Mouse (Mus musculus): ENCODE measurements around the gene Olfr490. TPM values are rescaled to one million over a fixed set of nuclear protein-coding genes. Genes with fewer than 3 reads are reported as not detected.

Olfr490 gene
- polyA plus RNA-seq (2015; fragmentation: Nextera tagmentation; extraction: Ambion mirVana) = not detected in 2 replicates

- no peak for ATAC-seq (ENCODE audit: insufficient number of reproducible peaks, low FRiP score, low TSS enrichment, low read depth)
- H3K4me1 ChIP-seq = no peaks in the 10 kb centered on the region
- H3K27ac ChIP-seq = no peak within 1 kb of the TSS
- H3K9ac ChIP-seq = no peak within 1 kb of the TSS
- no peaks in the 10 kb centered on the region for H3K9me3 ChIP-seq
- no peak within 1 kb of the TSS for H3K4me3 ChIP-seq
- no peaks in the 10 kb centered on the region for H3K27me3 ChIP-seq
- no peaks in the 10 kb centered on the region for H3K36me3 ChIP-seq
- no peak within 1 kb of the TSS for H3K4me2 ChIP-seq
Observed at GRCm38 (mm10) chr7:108288834-108289233, at the start of gene Olfr490. Olfr490 (minus strand) TSS chr7:108288934.

GRCm38 (mm10) chr7:108323574-108323973, 34.8 kb upstream of the Olfr490 start, which contains the start of gene Olfr492:
Olfr492 (minus strand) TSS chr7:108323674.
- Histone ChIP-seq H3K27ac (no peak within 1 kb of the TSS), H3K4me3 (no peak within 1 kb of the TSS), H3K36me3 (no peaks in the 10 kb centered on the region), H3K9ac (no peak within 1 kb of the TSS), H3K4me1 (no peaks in the 10 kb centered on the region), H3K4me2 (no peak within 1 kb of the TSS), H3K27me3 (no peaks in the 10 kb centered on the region), H3K9me3 (no peaks in the 10 kb centered on the region)
- whole genome bisulfite sequencing = 77% methylated on average over 2 of the region's 2 CpGs
- ATAC-seq (ENCODE audit: insufficient number of reproducible peaks, low FRiP score, low TSS enrichment, low read depth) = no peak

- Histone ChIP-seq H3K27ac (no peak within 1 kb of the TSS), H3K4me1 (no peaks in the 10 kb centered on the region), H3K27me3 (no peaks in the 10 kb centered on the region), H3K36me3 (no peaks in the 10 kb centered on the region), H3K9me3 (no peaks in the 10 kb centered on the region), H3K4me2 (no peak within 1 kb of the TSS), H3K4me3 (no peak within 1 kb of the TSS), H3K9ac (no peak within 1 kb of the TSS)
- no peak for ATAC-seq (ENCODE audit: insufficient number of reproducible peaks, low FRiP score, low TSS enrichment, low read depth)
- WGBS = 77% methylated on average over 1 of the region's 1 CpGs
Observed at GRCm38 (mm10) chr7:108313151-108313550, 24.4 kb upstream of the Olfr490 start, which contains the start of gene Olfr491. Olfr491 (plus strand) TSS chr7:108313451.

- Histone ChIP-seq H3K9me3 (no peaks in the 10 kb centered on the region), H3K27ac (no peak within 1 kb of the TSS), H3K9ac (no peak within 1 kb of the TSS), H3K36me3 (no peaks in the 10 kb centered on the region), H3K4me1 (no peaks in the 10 kb centered on the region), H3K27me3 (no peaks in the 10 kb centered on the region), H3K4me2 (no peak within 1 kb of the TSS), H3K4me3 (no peak within 1 kb of the TSS)
- no peak for ATAC-seq (ENCODE audit: insufficient number of reproducible peaks, low FRiP score, low TSS enrichment, low read depth)
Observed at GRCm38 (mm10) chr7:108258247-108258646, 30.5 kb downstream of the Olfr490 start, which contains the start of gene Olfr488. Olfr488 (minus strand) TSS chr7:108258347.

Other genes with a start within 250 kb of the Olfr490 start
- not detected in 2 replicates for gene Olfr479, start 238.2 kb downstream of the Olfr490 start, polyA plus RNA-seq (2015; fragmentation: Nextera tagmentation; extraction: Ambion mirVana)
- gene Olfr480, start 221.6 kb downstream of the Olfr490 start, polyA plus RNA-seq (2015; fragmentation: Nextera tagmentation; extraction: Ambion mirVana) = not detected in 2 replicates
- not detected in 2 replicates for gene Olfr481, start 209.1 kb downstream of the Olfr490 start, polyA plus RNA-seq (2015; fragmentation: Nextera tagmentation; extraction: Ambion mirVana)
- gene Olfr482, start 191.3 kb downstream of the Olfr490 start, polyA plus RNA-seq (2015; fragmentation: Nextera tagmentation; extraction: Ambion mirVana) = 0.12 TPM in 1 of 2 replicates, not detected in the other
- not detected in 2 replicates for gene Olfr483, start 188.1 kb downstream of the Olfr490 start, polyA plus RNA-seq (2015; fragmentation: Nextera tagmentation; extraction: Ambion mirVana)
- not detected in 2 replicates for gene Olfr484, start 161.5 kb downstream of the Olfr490 start, polyA plus RNA-seq (2015; fragmentation: Nextera tagmentation; extraction: Ambion mirVana)
- not detected in 2 replicates for gene Olfr485, start 129.1 kb downstream of the Olfr490 start, polyA plus RNA-seq (2015; fragmentation: Nextera tagmentation; extraction: Ambion mirVana)
- gene Olfr486, start 116.2 kb downstream of the Olfr490 start, polyA plus RNA-seq (2015; fragmentation: Nextera tagmentation; extraction: Ambion mirVana) = not detected in 2 replicates
- not detected in 2 replicates for gene Olfr487, start 74.3 kb downstream of the Olfr490 start, polyA plus RNA-seq (2015; fragmentation: Nextera tagmentation; extraction: Ambion mirVana)
- not detected in 2 replicates for gene Olfr488, start 30.6 kb downstream of the Olfr490 start, polyA plus RNA-seq (2015; fragmentation: Nextera tagmentation; extraction: Ambion mirVana)
- not detected in 2 replicates for gene Olfr491, start 24.5 kb upstream of the Olfr490 start, polyA plus RNA-seq (2015; fragmentation: Nextera tagmentation; extraction: Ambion mirVana)
- 0.25 TPM in 1 of 2 replicates, not detected in the other for gene Olfr492, start 34.7 kb upstream of the Olfr490 start, polyA plus RNA-seq (2015; fragmentation: Nextera tagmentation; extraction: Ambion mirVana)
- not detected in 2 replicates for gene Olfr493, start 58.0 kb upstream of the Olfr490 start, polyA plus RNA-seq (2015; fragmentation: Nextera tagmentation; extraction: Ambion mirVana)
- gene Olfr494, start 76.4 kb upstream of the Olfr490 start, polyA plus RNA-seq (2015; fragmentation: Nextera tagmentation; extraction: Ambion mirVana) = 0.15 TPM in 1 of 2 replicates, not detected in the other
- not detected in 2 replicates for gene Olfr495, start 104.2 kb upstream of the Olfr490 start, polyA plus RNA-seq (2015; fragmentation: Nextera tagmentation; extraction: Ambion mirVana)
- not detected in 2 replicates for gene Olfr497, start 131.5 kb upstream of the Olfr490 start, polyA plus RNA-seq (2015; fragmentation: Nextera tagmentation; extraction: Ambion mirVana)
- not detected in 2 replicates for gene Olfr498, start 176.4 kb upstream of the Olfr490 start, polyA plus RNA-seq (2015; fragmentation: Nextera tagmentation; extraction: Ambion mirVana)
- gene Olfr502, start 236.1 kb upstream of the Olfr490 start, polyA plus RNA-seq (2015; fragmentation: Nextera tagmentation; extraction: Ambion mirVana) = not detected in 2 replicates

Data from limb, embryonic 15.5 days (tissue).